Mouse (Mus musculus): ENCODE results near the gene Ubald2.
A peak's percentile ranks its signal among the peaks of the same experiment; 100 is the strongest.
"Not testable (repeated sequence)": the region's sequence is repeated elsewhere in the genome, so short reads cannot be mapped to it uniquely, and the experiment has no call there.

The Ubald2 gene

DNA sequence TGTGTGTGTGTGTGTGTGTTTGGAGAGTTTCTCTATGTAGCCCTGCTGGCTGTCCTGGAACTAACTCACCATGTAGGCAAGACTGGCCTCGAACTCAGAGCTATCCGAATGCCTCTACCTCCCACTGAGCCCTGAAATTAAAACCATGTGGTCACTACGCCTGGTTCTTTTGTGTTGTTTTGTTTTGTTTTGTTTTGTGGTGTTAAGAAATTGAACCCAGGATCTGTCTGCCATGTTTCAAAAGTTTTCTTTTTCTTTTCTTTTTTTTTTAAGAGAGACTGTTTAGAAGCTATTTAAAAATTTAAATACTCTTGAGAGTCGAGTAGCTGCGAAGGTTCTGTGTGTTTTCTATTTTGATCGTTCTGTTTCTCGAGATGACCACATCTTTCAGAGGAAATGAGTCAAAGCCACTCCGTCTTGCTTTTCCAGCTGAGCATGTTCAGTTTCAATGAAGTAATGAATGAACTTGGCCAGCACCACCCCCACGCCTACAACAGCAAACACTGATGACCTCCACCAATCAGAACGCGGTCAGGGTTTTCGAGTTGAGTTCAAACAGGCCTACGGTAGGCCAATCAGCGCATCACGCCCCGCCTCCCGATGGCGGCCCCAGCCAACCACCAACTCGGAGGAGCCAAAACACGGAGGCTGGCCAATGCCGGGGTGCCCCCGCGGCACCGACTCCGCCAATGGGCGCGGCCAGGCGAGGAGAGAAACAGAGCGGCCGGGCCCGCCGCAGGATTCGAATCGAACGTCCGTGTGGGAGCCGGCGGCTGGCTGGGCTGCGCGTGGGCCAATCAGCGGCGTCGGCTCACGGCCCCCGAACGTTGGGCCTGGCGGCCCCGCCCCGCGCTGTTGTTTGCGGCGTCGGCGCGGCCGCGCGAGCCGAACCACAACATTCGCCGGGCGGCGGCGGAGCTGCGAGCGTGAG lies at the start of gene Ubald2:
Ubald2 (plus strand) TSS at position 739 of the 931 bp plus-strand sequence.
- peak; percentile 95 for DNase-seq (ENCODE audit: low spot score)

DNA sequence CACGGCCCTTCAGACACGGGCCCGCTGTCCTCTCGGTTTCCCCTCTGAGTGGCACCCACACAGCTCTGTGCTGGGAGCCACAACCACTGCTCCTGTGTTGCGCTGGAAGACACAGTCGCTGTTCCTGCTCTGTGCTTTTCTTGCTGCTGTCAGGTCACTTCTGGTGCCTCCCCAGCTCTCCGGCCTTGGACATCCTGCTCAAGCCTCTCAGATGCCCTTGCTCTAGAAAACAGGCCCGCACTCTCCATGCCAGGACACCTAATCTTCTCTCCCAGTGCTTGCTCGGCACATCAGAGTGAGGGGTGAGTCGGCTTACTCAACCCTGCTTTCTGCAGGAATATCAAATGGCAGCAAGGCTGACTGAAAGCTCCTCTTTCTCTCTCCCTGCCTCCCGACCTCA lies 49.7 kb upstream of the Ubald2 start:
- DNase-seq (ENCODE audit: low spot score): no peak

DNA sequence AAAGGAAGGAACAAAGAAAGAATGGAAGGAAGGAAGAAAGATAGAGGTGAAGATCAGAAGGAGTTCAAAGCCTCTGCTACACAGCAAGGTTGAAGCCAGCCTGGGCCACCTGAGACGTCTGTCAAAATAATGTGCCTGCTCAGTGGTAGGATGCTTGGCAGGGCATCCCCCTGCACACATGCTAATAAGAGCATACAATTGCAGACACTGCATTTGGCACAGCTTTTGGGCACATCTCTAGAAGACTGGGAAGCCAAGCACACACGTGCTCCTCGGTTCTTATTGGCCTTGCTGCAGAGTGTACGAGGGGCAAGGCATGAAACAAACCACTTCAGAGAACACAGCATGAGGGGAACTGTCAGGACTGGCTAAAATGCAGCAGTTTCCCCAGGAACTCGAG lies 47.9 kb upstream of the Ubald2 start:
- no peak for DNase-seq (ENCODE audit: low spot score)

GRCm38 (mm10) chr11:116387086-116388071 lies 46.5 kb upstream of the Ubald2 start:
- DNase-seq (ENCODE audit: low spot score): no peak

GRCm38 (mm10) chr11:116388841-116389480 lies 44.9 kb upstream of the Ubald2 start:
- no peak for DNase-seq (ENCODE audit: low spot score)

GRCm38 (mm10) chr11:116394769-116395168 lies 39.1 kb upstream of the Ubald2 start:
- DNase-seq (ENCODE audit: low spot score): no peak

DNA sequence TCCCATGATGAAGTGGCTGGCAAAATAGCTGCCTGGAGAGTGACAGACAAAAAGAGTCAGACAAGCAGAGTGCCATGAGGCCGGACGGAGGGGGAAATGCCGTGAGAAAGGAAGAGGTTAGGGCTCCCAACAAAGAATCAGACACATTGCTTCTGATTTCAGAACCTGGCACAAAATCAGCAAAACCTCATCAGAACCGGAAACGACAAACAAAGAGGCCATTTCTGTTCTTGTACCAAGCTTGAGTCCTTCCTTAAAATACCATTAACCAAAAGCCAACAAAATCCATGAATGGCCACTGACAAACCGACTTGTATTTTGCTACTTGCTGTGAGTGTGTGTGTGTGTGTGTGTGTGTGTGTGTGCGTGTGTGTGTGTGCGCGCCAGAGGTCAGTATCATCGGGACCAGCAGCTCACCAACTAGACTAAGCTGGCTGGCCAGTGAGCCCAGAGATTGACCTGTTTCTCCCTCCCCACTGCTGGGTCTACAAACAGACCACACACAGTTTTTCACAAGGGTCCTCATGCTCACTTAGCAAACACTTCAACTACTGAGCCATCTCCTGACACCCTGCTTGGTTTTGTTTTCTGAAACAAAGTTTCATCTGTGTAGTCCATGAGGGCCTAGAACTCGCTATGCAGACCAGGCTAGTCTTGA lies 37.5 kb upstream of the Ubald2 start:
- DNase-seq (ENCODE audit: low spot score): no peak

- DNase-seq (ENCODE audit: low spot score): no peak
These were observed 37.0 kb upstream of the Ubald2 start for GRCm38 (mm10) chr11:116396934-116397330.

DNA sequence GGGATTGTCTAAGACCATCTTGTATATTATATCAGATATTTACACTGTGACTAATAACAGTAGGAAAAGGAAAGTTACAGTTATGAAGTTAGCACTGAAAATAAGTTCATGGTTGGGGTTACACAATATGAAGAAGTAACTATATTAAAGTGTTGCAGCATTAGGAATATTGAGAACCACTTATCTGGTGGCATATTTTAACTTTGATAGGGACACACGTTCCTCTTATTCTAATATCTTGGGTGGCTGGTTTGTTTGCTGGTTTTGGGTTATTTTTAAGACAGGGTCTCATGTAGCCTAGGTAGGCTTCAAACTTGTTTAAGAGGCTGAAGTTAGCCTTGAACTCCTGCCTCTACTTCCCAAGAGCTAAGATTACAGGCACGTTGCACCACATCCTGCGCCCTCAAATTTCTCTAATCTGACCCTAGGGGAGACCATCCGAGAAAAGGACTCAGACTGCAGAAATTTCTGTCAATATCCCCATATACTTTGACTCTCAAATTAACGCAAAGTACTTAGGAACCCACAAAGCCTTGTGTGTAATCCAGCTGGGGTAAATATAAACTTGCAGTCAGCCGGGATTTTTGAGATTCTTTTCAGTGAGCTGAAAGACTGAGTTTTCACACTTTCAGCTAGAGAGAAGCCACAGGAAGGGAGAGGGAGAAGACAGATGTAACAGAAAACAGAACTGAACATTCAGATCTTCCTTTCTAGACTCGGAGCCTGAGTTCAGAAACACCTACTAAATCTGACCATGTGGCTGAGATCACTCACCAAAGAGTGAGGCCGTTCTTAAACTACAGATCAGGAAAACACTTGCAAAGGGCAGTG lies 36.2 kb upstream of the Ubald2 start:
- DNase-seq (ENCODE audit: low spot score): no peak

DNA sequence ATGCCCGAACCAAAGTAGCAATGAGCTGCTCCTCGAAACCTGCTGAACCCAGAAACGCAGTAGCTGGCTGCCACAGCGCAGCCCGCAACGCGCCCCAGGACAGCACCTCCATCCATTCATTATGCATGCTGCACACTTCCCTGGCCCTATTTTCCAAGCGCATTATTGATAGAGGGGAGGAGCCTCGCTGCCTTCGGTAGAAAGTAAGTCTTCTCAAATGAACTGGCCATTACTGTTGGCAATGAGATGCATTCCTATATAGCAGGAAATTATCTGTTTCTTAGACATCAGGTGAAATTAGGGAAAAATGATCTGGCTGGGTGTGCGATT lies 35.6 kb upstream of the Ubald2 start:
- DNase-seq (ENCODE audit: low spot score): no peak

- DNase-seq (ENCODE audit: low spot score): no peak
These were observed 33.3 kb upstream of the Ubald2 start for GRCm38 (mm10) chr11:116400560-116400959.

DNA sequence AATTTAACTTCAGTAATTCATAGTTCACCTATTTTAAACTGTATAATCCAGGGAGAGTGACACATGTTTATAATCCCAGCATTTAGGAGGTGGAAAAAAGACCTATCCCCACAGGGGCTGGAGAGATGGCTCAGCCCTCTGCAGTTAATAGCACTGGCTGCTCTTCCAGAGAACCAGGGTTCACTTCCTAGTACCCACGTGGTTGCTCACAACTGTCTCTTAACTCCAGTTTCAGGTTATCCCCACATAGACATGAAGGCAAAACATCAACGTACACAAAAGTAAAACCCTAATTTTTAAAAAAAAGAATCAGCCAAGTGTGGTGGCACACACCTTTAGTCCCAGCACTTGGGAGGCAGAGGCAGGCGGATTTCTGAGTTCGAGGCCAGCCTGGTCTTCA lies 28.3 kb upstream of the Ubald2 start:
- DNase-seq (ENCODE audit: low spot score): no peak

DNA sequence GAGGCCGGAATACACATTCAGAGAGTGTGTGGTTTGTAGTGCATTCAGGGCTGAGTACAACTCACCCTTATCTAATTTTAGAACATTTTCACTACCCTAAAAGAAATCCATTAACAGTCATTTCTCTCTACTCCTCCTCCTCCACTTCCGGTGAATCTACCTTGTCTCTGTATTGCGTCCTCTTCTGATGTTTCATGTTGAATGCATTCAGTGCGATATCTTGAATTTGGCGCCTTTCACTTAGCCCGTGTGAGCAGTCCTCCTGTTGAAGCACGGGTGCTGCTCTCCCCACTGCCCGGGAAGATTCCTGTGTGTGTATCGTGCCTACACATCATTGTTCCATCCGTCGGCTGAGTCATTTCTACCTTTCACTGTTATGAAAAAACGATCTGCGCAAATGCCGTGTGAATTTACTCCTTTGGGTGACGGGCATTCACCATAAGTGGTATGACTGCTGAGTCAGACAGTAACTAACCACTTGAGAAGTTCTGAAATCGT lies 27.6 kb upstream of the Ubald2 start:
- no peak for DNase-seq (ENCODE audit: low spot score)

DNA sequence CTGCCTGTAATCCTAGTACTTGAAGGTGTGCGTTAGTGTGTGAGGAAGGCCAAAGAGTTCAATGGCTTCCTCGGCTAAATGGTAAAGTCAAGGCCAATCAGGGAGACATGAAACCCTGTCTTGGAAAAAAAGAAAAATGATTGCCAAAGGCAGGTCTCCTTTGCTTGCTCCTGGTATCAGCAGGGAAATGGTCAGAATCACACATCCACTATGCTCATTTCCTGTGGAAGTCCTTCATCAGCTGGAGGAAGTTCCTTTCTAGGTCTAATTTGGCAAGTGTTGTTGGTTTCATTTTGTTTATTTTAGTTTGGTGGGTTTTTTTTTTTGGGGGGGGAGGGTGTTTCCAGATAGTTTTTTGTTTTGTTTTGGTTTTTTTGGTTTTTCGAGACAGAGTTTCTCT lies 24.9 kb upstream of the Ubald2 start:
- DNase-seq (ENCODE audit: low spot score): no peak

GRCm38 (mm10) chr11:116410415-116410814 lies 23.5 kb upstream of the Ubald2 start:
- DNase-seq (ENCODE audit: low spot score): not testable (repeated sequence)

DNA sequence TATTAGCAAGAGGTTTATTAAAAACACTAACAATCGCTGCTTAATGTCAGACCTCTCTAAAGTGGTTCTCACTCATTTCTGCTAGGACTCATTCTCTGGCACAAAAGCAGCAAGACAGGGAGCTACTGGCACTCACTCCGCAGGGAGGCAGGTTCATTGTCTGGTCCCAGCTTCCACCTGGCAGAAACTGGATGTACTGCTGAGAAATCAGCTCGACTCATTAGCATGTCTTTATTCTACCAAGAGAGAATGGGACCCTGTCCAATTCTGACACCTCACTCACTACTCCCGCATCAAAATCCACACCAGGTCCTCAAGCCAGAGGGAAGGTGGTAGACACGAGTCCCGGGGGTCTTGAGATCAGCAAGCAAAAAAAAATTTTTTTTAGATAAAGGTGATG lies 22.3 kb upstream of the Ubald2 start:
- DNase-seq (ENCODE audit: low spot score): no peak

GRCm38 (mm10) chr11:116412028-116412827 lies 21.7 kb upstream of the Ubald2 start:
- no peak for DNase-seq (ENCODE audit: low spot score)

GRCm38 (mm10) chr11:116412904-116413630 lies 20.8 kb upstream of the Ubald2 start, which contains the start of gene Rnf157:
Rnf157 (minus strand) TSS chr11:116413032.
- DNase-seq (ENCODE audit: low spot score): no peak

- no peak for DNase-seq (ENCODE audit: low spot score)
These were observed 20.3 kb upstream of the Ubald2 start for GRCm38 (mm10) chr11:116413631-116414022.
